Mouse (Mus musculus): ENCODE results near the gene Safb2. TPM values are rescaled to one million over a fixed set of nuclear protein-coding genes. Genes with fewer than 3 reads are reported as not detected.

Safb2 gene
- total RNA-seq, 2 experiments from 2014 or later = 36.0 to 41.9 TPM

DNA sequence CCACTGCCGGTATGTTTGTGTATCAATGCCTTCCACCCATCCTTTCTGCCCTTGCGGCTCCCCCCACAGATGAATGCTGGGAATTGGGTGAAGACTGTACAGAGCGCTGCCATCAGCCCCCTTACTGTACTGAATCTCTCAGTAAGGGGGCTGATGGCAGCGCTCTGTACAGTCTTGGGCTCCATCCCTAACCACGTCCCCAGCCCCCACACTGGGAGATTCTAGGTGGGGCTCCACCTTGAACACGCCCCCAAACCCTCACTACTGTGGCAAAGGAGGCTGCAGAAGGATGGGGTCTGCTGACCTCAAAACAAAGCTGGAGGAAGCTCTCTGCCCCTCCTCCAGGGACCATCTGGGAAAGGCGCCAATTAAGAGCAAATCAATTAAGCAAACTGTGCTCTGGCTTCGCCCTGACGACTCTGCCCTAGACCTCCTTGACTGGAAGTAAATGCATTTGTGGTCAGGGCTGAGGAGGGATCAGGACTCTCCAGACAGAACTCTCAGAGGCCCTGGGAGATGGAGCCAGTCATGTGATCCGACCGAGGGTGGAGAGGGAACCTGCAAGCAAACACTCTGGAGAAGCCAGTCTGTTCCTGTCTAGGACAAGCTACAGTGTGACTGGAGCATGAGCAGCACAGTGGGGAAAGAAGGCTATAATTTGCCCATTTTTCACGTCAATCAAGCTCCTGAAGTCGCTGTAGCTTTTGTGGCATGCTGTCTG, 68.5 kb downstream of the Safb2 start:
- DNase-seq = no peak

DNA sequence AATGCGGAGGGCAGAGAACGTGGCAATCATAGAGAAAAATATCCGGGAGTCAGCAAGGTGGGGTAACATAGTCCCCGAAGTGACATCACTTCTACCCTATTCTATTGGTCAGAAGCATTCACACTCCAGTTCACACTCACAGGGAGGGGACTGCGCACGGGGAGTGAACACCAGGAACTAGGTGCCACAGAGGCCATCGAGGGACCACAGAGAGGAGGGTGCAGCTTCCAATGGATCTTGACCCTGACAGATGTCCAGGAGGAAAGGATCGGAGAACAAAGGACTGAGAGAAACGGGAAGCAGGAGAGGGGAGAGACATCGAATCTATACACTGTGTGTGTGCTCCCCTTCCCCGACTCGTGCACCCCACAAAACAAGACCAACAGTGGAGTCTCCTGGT, 69.5 kb downstream of the Safb2 start:
- no peak for DNase-seq

DNA sequence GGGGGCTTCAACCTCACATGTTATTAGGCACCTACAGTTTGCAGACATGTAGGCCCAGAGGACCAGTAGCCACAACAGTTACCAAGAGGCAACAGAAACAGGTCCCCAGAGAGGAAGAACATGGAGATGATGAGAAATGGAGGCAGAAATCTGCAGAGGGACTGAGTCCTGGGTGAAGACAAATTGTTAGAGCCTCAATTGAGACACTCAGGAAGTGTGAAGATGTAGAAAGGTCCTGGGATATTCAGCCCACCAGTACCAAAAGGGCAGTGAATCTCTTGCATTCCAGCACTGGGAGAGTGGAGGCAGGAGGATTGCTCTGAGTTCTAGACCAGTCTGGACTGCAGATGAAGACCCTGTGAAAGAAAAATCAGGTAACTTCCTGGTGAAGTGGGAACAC, 70.1 kb downstream of the Safb2 start:
- no peak for DNase-seq

DNA sequence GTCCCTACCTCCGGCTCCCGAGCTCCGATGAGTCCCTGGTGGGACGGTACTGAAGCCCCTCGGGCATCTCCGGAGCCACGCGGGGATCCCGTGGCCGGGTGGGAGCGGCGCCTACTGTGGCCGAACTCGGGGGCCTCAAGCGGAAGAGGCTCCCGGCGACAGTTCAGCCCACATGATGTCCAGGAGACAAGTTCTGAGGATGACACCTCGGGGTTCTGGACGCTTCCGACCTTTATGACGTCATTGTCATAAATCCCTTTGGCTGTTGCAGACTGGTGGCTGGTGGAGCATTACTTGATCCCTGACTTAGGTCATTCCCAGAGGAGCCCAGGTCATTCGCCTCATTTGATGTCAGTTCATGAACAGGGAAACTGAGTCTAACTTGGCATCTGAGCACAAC, 72.1 kb downstream of the Safb2 start, which contains the start of gene Znrf4:
Gene Znrf4, minus strand, starts transcription at position 122 of the 400 bp plus-strand sequence.
- DNase-seq = no peak

DNA sequence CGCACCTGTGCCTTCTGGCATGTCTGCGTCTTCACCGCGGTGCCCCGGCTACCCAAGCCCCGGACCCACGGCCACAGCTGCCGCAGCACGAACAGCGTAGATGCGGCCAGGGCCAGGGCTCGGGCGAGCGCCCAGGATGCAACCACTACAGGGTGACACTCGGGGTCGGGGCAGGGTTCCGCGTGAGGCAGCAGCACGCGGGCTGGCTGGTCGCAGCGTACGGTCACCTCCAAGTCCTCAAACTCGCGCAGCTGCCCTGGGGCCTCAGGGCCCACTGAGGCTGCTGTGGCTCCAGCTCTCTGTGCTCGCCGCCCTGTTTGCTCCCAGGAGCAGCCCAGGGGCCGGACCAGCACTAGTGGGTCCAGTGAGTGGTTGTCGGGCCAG, 72.7 kb downstream of the Safb2 start:
- no peak for DNase-seq

DNA sequence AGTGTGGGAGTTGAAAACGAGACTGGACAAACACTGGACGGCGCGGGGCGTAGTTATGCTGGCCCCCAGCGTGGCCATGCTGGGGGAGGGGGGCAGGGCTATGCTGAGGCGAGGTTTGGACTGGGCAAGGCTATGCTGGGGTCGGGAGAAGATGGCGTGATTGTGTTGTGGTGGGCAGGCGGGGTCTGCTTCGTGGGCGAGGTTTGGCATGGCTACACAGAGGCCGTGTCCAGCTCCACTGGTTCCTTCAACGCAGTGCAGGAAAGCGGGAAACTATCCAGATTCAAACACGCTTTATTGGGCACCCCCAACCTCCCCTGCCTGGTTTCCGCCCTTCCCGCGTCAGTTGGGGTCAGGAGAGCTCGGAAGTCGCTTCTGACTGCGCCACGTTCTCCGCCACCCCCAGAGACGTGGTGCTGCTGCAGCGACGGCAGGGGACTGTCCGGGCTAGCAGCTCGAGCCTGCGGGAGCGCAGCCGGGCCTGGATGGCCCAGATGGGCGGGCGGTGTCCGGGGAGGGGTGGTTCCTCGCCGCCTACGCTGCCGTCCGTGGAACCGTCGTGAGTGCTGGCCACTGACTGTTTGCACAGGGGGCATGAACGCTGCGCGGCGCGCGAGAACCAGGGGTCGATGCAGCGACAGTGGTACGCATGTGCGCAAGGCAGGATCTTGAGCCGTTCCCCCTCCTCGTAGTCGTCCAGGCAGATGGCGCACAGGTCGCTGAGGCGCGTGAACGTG, 73.2 kb downstream of the Safb2 start:
- DNase-seq = no peak

Other genes starting within 250 kb of the Safb2 start
- 10 to 100 TPM; 50.3 to 54.3 TPM for gene Ptprs, start 108.1 kb downstream of the Safb2 start, total RNA-seq (2021)
- gene Znrf4, start 72.2 kb downstream of the Safb2 start, total RNA-seq (2021) = not detected
- under 1 TPM; 0.20 to 0.23 TPM for gene Gm20219, start 30.2 kb downstream of the Safb2 start, total RNA-seq (2021)
- 10 to 100 TPM; 59.6 to 68.5 TPM for gene Safb, start 240 bp upstream of the Safb2 start, total RNA-seq (2021)
- 100 to 1,000 TPM; 341 TPM for gene 2410015M20Rik, start 25.2 kb upstream of the Safb2 start, total RNA-seq (2021)
- 100 to 1,000 TPM; 760 to 782 TPM for gene Rpl36, start 28.8 kb upstream of the Safb2 start, total RNA-seq (2021)
- gene Lonp1, start 42.3 kb upstream of the Safb2 start, total RNA-seq (2021) = 100 to 1,000 TPM; 125 to 130 TPM
- under 1 TPM in 1 of 2 experiments, not detected in 1; 0.10 TPM for gene Catsperd, start 43.6 kb upstream of the Safb2 start, total RNA-seq (2021)
- 10 to 100 TPM; 33.8 to 35.7 TPM for gene Ranbp3, start 88.7 kb upstream of the Safb2 start, total RNA-seq (2021)
- 100 to 1,000 TPM; 844 to 954 TPM for gene Ndufa11, start 133.2 kb upstream of the Safb2 start, total RNA-seq (2021)
- 1 to 10 TPM; 3.3 to 4.5 TPM for gene Vmac, start 133.4 kb upstream of the Safb2 start, total RNA-seq (2021)
- 10 to 100 TPM; 25.1 to 32.1 TPM for gene Nrtn, start 172.9 kb upstream of the Safb2 start, total RNA-seq (2021)
- gene Dus3l, start 180.2 kb upstream of the Safb2 start, total RNA-seq (2021) = 10 to 100 TPM; 15.3 to 16.1 TPM
- gene Prr22, start 185.7 kb upstream of the Safb2 start, total RNA-seq (2021) = under 1 TPM in 1 of 2 experiments, not detected in 1; 0.32 TPM
- 1 to 10 TPM; 2.5 to 3.1 TPM for gene Rfx2, start 246.4 kb upstream of the Safb2 start, total RNA-seq (2021)